Mouse (Mus musculus) C2C12 (cell line): Measurements from ENCODE around the gene Ston2. TPM values are rescaled to one million over a fixed set of nuclear protein-coding genes. Genes with fewer than 3 reads are reported as not detected.

Experiments
- H3K27me3 ChIP-seq: one replicate; pipeline ENCODE4 v1.6.1; 2011; ENCODE audit not compliant: control insufficient read depth, insufficient read depth, insufficient read length
- H3K36me3 ChIP-seq: one replicate; pipeline ENCODE4 v1.6.1; 2011; ENCODE audit not compliant: control insufficient read depth, insufficient read depth
- H3K4me3 ChIP-seq: one replicate; pipeline ENCODE4 v1.5.1; 2011; ENCODE audit warnings: mild to moderate bottlenecking, control low read depth; ENCODE audit not compliant: poor library complexity, insufficient read depth, severe bottlenecking
- H3K79me2 ChIP-seq: one replicate; pipeline ENCODE4 v1.6.1; 2011; ENCODE audit not compliant: control insufficient read depth, insufficient read depth
- H3K79me3 ChIP-seq: one replicate; pipeline ENCODE4 v1.6.1; 2011; ENCODE audit warnings: low read depth, control low read depth
- H3ac ChIP-seq: one replicate; pipeline ENCODE3; 2011; ENCODE audit warnings: low read depth; ENCODE audit not compliant: control insufficient read depth, insufficient read length
- CEBPB ChIP-seq: IDR thresholded peaks from one replicate; pipeline ENCODE4 v1.6.1; 2011; ENCODE audit warnings: low read depth, mild to moderate bottlenecking, control low read depth, moderate library complexity
- CTCF ChIP-seq: IDR thresholded peaks from one replicate; pipeline ENCODE4 v1.5.1; 2011; ENCODE audit not compliant: control insufficient read depth, insufficient read depth, insufficient read length
- FOSL1 ChIP-seq: IDR thresholded peaks from one replicate; pipeline ENCODE4 v1.8.0; 2011; ENCODE audit warnings: mild to moderate bottlenecking, low read length; ENCODE audit not compliant: poor library complexity, insufficient read depth, severe bottlenecking
- MAX ChIP-seq: IDR thresholded peaks from one replicate; pipeline ENCODE4 v1.6.1; 2011; ENCODE audit warnings: mild to moderate bottlenecking, control low read depth
- MYOD1 ChIP-seq: IDR thresholded peaks from one replicate; pipeline ENCODE4 v1.6.1; 2011; ENCODE audit warnings: low read depth; ENCODE audit not compliant: control insufficient read depth, insufficient read length
- MYOG ChIP-seq: IDR thresholded peaks from one replicate; pipeline ENCODE4 v1.6.1; 2011; ENCODE audit not compliant: control insufficient read depth, insufficient read length; ENCODE audit errors: extremely low read depth
- USF1 ChIP-seq: IDR thresholded peaks from one replicate; pipeline ENCODE4 v1.6.1; 2011; ENCODE audit warnings: low read depth, mild to moderate bottlenecking, control low read depth, moderate library complexity
- polyA plus RNA-seq: library from polyadenylated mRNA; unstranded; fragments of >200 nt; fragmentation: generic; extraction: Trizol; gene quantifications from one replicate; pipeline ENCODE4 v1.2.1, GENCODE M21; 2012; ENCODE audit warnings: missing spikeins

The Ston2 gene
- polyA plus RNA-seq, 1 experiment: 11.6 TPM

DNA sequence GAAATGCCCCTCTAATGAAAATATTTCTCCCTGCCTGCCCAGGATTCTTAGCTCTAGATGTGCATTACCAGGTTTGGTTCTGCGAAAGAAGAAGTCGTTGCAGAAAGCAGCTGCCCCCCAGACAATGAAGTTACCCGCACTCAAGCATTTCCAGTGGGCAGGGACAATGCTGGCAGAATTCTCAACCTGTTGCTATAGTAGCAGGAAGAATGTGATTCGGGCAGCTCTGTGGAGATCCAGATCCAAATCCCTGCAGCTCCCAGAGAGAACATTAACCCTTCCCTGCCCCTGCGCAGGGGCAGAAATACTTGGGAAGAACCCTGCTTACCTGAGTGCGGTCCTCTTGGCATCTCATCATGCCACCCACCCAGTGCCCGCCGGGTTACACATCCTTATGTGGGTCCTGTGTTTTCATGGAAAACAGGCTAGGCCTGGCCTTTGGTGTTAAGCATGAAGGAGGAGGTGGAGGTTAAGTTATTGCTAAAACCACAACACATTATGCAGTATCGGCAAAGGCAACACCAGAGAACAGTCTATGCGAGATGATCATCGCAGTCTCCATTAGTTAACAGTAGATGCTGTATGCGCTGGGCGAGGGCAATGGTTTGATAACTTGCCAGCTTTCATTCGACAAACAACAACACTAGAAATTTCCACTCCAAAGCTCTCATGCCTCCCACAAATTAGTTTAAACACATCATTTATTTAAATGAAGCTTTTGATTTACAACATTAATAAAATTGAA is 108.7 kb downstream of the Ston2 start:
- TF ChIP-seq USF1: no peak
- TF ChIP-seq MAX: no peak
- TF ChIP-seq CEBPB: no peak
- H3K36me3 ChIP-seq: no peaks in the 10 kb centered on the region
- no peaks in the 10 kb centered on the region for H3K27me3 ChIP-seq
- H3ac ChIP-seq: no peak overlapping the region
- H3K4me3 ChIP-seq: no peak overlapping the region
- H3K79me3 ChIP-seq: no peaks in the 10 kb centered on the region
- H3K79me2 ChIP-seq: no peaks in the 10 kb centered on the region

GRCm38 (mm10) chr12:91675937-91676336 is 112.2 kb downstream of the Ston2 start:
- Histone ChIP-seq H3ac (no peak overlapping the region), H3K36me3 (no peaks in the 10 kb centered on the region), H3K79me3 (no peaks in the 10 kb centered on the region), H3K79me2 (no peaks in the 10 kb centered on the region), H3K4me3 (no peak overlapping the region), H3K27me3 (no peaks in the 10 kb centered on the region)
- TF ChIP-seq USF1 (no peak), FOSL1 (no peak), MAX (no peak), CTCF (no peak), MYOG (no peak), MYOD1 (no peak), CEBPB (no peak)

DNA sequence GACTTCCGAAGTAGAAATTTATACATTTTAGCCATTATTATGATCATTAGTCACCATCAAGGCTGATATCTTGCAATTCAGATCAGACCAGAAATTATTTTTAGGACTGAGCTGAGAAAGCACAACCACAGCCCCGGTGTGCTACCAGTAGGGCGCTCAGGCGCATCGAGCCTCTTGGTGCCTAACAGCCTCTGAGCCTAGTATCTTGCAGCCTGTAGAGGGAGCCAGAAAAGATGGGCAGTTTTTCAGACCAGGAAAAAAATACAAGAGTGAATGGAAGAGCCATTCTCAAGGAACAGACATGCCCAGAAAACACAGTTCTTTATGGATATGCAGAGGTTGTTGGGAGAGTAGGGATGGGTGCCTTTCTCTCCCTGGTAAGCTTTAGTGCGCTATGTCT is 115.0 kb downstream of the Ston2 start:
- H3ac ChIP-seq: no peak overlapping the region
- TF ChIP-seq MYOD1 (no peak), MYOG (no peak), USF1 (no peak), MAX (no peak), CTCF (no peak)
- H3K27me3 ChIP-seq: no peaks in the 10 kb centered on the region
- no peaks in the 10 kb centered on the region for H3K36me3 ChIP-seq
- H3K4me3 ChIP-seq: no peak overlapping the region
- no peaks in the 10 kb centered on the region for H3K79me2 ChIP-seq
- no peaks in the 10 kb centered on the region for H3K79me3 ChIP-seq

DNA sequence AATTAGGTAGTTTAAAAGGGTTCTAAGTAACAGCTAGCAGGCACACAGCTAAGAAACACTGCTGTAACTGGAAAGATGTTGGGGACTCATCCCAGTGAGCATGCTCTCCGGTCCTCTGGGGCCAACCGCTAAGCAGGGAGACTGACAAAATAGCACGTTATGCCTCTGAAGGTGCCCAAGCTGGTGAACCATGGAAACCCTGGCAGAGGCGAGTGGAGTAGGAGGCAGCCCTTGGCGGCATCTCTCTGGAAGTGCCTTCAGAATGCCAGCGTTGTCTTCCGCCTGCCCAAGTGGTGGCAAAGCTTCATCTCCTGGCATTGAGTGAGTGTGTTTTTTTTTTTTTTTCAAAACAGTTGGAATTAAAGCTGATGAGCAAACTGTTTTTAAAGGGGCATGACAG is 115.7 kb downstream of the Ston2 start:
- H3K27me3 ChIP-seq: no peaks in the 10 kb centered on the region
- TF ChIP-seq FOSL1 (no peak), CTCF (no peak)
- H3K36me3 ChIP-seq: no peaks in the 10 kb centered on the region
- H3K79me3 ChIP-seq: no peaks in the 10 kb centered on the region
- H3K4me3 ChIP-seq: no peak overlapping the region
- no peak overlapping the region for H3ac ChIP-seq
- H3K79me2 ChIP-seq: no peaks in the 10 kb centered on the region

DNA sequence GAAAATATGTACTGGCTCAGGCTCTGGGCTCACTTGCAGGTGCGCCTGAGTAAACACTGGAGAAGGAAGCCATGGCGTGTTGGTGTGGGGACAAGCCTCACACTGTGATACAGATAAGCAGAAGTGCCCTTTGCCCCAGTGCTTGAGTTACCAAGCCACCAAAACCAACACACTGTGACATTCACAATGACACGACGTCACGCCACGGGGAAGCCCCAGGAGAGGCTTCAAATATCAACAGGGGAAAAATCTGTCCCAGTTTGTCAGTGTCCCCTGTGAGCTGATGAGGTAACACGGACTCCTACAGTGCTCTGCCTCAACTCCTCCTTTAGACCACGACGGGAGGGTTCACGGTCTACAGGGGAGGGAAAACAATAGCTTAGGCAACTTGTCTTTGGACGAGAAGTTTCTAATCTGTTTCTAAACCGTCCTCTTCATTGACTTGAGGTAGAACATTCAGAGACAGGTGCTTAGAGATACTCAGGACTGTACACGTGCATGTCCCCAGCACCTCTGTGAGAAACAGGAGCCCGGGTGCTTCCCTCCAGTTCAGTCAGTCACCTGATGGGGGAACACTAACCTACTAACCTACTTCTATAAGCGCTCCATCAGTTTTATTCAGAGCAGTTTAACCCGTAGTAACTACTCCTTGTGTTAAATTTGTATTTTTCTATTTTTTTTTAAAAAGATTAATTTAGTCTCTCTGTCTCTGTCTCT is 119.5 kb downstream of the Ston2 start:
- Histone ChIP-seq H3K4me3 (no peak overlapping the region), H3K79me2 (no peaks in the 10 kb centered on the region), H3K36me3 (no peaks in the 10 kb centered on the region), H3K79me3 (no peaks in the 10 kb centered on the region), H3ac (no peak overlapping the region), H3K27me3 (no peaks in the 10 kb centered on the region)
- TF ChIP-seq USF1: no peak
- no peak for TF ChIP-seq FOSL1
- TF ChIP-seq CTCF: no peak
- TF ChIP-seq MYOG: no peak
- TF ChIP-seq MAX: no peak
- TF ChIP-seq CEBPB: no peak
- TF ChIP-seq MYOD1: no peak

DNA sequence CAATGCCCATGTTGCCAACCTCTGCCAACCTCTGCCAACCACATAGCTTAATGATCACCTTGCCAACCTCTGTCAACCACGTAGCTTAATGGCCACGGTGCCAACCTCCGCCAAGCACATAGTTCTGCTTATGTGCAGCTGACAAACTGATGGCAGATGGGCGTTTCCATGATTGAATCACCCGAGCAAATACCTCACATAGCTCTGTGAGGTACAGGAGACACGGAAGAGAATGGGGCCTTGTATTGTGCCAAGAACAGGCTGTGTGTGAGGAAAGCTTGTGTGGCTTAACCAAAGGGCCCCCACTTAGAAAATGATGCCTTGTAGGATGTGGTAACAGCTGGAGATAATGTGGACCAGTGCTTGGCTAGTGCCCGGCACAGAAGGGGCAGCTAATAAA is 120.4 kb downstream of the Ston2 start:
- no peak overlapping the region for H3ac ChIP-seq

More for the DNA sequence above, 120.4 kb downstream of the Ston2 start:
- no peaks in the 10 kb centered on the region for H3K79me3 ChIP-seq
- H3K79me2 ChIP-seq: no peaks in the 10 kb centered on the region
- no peak for TF ChIP-seq CEBPB
- TF ChIP-seq USF1: no peak
- TF ChIP-seq FOSL1: no peak
- TF ChIP-seq MAX: no peak
- TF ChIP-seq MYOG: no peak
- no peak for TF ChIP-seq CTCF
- TF ChIP-seq MYOD1: no peak
- H3K36me3 ChIP-seq: no peaks in the 10 kb centered on the region
- H3K27me3 ChIP-seq: no peaks in the 10 kb centered on the region
- no peak overlapping the region for H3K4me3 ChIP-seq
